Mouse (Mus musculus): ENCODE results near the gene Ilf2.

Ilf2 gene

DNA sequence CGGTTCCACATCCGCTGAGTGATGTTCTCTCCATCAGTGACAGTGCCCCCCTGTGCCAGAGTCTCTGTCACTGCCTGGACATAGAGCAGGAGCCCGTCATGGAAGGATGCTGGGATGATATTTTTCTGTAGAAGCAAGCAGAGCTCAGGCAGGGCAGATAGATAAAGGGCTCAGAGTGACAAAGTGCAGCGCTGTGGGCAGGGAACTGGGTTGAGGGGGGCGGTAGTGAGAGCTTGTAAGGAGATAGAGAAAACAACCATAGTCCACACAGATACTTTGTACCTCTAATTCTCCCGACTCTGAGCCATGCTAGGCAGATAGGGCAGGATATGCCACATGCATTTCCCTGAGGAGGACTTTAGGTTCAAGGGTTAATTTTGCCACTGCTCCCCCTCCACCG is 13.3 kb upstream of the Ilf2 start:
- DNase-seq (ENCODE audit: low read depth), result no peak

GRCm38 (mm10) chr3:90464552-90465080 is 11.3 kb upstream of the Ilf2 start:
- no peak for DNase-seq (ENCODE audit: low read depth)

DNA sequence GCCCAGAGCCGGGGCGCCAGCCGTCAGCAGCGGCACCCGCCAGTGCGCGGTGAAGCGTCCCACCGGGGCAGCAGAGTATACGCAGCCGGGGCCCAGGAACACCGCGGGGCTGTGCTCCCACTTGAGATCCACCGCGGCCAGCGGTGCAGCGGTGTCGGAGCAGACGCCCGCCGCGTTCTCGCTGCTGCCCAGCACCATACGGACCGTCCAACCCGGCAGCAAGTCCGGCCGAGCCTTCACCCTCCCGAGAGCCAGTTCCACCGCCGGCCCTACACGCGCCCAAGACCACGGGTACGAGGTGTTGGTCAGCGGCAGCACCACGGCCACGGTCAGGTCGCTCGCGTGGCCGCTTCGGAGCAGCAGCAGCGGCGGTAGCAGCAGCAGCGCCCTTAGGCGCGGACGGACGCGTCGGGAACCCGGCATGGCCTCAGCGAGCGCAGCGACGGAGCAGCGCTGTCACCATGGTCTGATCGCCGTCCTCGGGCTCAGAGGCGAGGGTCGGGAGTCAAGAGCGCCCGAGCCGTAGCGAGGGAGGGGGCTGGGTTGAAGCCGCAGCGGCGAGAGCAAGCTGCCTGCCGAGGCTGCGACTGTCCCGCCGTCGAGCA is 10.7 kb upstream of the Ilf2 start:
- DNase-seq (ENCODE audit: low read depth), result no peak

- DNase-seq (ENCODE audit: low read depth), result no peak
Observed at GRCm38 (mm10) chr3:90465686-90466310, 10.1 kb upstream of the Ilf2 start, which contains the start of gene Npr1. TSS of gene Npr1 (minus strand) at chr3:90465866.

DNA sequence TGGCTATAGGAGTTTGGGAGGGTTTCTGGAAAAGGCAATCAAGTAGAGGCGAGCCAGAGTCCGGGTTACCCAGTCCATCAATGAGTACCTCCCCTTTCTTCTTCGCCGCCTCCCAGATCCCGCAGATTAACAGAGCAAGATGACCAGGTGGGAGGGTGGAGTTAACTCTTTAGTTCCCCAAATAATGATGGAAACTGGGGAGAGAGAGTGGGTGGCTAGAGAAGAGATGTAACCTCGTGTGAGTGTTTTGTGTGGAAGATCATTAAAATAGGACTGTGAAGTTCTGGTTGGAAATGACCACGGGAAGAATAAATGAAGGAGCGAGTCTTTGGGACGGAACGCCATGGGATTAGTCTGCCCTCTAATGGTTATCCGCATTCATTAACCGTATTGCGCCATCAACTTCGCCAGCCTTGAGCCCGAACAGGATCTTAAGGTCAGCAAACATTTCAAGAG is 9.6 kb upstream of the Ilf2 start:
- peak; percentile 85 for DNase-seq (ENCODE audit: low read depth)

DNA sequence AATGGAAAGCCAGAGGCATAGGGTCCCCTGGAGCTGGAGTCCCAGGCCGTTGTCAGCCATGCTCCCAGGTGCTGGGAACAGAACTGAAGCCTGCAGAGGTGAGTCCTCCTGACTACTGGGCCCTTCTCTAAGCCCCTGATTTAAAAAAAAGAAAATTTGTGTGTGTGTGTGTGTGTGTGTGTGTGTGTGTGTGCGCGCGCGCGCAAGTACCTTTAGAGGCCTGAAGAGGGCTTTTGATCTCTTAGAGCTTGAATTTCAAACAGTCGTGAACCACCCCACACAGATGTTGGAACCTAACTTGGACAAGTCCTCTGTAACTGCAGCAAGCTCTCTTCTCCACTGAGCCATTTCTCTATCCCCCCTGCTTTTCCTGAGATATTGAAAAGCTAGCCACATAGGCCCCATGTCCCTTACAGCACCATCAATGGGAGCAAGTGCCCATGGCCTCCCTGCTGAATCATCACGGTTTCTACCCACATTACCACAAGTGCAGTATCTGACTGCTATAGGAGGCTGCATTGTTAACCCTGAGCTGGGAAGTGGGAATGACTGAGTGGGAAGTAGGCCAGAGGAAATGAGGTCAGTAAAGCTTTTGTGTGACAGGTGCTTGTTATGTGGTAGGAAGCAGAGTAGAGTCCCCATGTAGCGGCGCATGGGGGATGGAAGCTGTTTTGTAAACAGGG is 8.2 kb upstream of the Ilf2 start:
- peak; percentile 91 for DNase-seq (ENCODE audit: low read depth)

DNA sequence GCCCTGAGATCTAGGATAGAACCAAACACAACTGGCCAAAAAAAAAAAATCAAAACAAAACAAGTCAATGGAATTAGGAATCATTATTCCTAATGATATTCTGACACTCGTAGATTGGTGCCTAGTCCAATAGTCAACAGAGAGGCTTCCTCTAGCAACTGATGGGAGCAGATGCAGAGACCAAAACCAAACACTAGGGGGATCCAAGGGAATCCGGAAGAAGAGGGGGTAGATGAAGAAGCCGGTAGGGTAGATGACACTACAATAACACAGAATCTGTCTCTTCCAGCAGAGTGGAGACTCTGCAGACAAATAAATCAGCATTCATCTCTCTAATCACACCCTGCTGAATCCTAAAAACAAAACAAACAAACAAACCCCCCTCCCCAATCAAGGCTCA is 3.7 kb upstream of the Ilf2 start:
- DNase-seq (ENCODE audit: low read depth), result peak; percentile 82

DNA sequence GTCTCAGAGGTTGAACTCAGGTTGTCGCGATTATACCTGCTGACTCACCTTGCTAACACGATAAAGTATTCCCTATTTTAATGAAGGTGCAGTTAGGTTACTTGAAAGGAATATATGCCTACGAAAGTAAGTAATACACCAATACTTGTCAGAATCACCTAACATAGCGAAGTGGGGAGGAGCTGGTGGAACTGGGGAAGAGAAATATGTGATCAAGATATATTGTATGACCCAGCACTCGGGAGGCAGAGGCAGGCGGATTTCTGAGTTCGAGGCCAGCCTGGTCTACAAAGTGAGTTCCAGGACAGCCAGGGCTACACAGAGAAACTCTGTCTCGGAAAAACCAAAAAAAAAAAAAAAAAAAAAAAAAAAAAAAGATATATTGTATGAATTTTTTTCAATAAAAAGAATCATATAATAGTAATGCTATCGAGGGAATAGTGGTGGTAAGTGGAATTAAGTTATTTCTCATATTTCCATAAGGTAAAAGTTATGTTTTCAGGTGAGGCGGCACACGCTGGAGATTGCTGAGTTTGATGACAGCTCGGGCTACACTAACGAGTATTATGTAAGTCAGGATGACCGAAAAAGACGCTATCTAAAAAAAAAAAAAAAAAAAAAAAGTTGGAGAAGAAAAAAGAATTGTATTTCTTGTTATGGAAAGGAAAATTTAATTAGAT is 635 bp upstream of the Ilf2 start:
- peak; percentile 40 for DNase-seq (ENCODE audit: low read depth)

DNA sequence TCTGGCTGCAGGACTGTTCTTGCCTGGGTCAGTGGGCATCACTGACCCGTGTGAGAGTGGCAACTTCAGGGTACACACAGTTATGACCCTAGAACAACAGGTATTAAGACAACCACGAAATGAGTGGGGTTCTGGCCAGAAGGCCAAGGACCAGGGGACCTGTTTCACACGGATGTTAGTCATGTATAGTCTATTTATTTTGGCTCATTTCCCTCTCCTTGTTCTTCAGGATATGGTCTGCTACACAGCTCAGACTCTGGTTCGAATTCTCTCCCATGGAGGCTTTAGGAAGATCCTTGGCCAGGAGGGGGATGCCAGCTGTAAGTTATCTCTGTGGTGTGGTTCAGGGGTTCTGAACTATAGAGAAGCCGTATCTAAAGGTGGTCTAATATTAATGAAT is 11.1 kb downstream of the Ilf2 start:
- no peak for DNase-seq (ENCODE audit: low read depth)

DNA sequence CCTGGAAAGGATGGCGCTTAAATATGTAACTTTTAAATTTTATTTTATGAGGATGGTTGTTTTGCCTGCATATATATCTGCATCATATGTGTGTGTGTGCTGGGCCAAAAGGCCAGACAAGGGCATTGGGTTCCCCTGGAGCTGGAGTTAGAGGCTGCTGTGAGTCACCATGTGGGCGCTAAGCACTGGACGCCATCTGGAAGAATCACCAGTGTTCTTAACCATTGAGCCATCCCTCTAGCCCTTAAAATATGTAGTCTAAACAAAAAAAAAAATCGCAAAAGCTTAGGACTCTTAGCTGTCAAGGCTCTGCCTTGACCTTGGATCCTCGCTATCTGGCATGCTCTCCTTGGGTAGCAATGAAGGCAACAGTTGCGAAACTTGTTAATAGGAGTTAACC is 12.7 kb downstream of the Ilf2 start:
- peak; percentile 50 for DNase-seq (ENCODE audit: low read depth)

DNA sequence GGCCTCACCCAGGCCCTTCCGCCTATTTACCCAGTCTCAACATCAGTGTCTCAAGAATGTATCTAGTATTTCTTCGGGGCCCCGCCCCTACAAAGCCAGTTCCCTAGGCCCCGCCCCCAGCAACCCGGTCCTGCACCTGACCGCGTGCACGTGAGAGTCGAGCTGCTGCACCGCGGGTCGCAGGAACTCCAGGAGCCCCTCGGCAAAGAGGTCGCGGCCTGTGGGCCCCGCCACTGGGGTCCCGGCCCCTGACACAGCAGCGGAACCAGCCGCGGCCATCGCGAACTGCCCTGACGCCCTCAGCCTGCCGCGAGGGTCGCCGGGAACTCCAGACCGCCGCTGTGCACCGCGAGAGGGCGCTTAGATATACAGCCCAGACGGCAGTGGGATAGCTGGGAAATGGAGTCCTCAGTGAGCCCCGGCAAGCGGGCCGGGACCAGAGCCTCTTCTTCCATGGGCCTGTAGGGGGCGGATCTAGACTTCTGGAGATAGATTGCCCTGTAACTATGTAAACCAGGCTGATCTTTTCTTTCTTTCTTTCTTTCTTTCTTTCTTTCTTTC is 14.8 kb downstream of the Ilf2 start, which contains the start of gene Snapin:
Gene Snapin (minus strand): TSS at position 338 of the 561 bp plus-strand sequence.
- peak; percentile 97 for DNase-seq (ENCODE audit: low read depth)

- peak; percentile 81 for DNase-seq (ENCODE audit: low read depth)
Observed at GRCm38 (mm10) chr3:90491350-90491749, 15.4 kb downstream of the Ilf2 start.

GRCm38 (mm10) chr3:90493831-90494540 is 18.1 kb downstream of the Ilf2 start:
- no peak for DNase-seq (ENCODE audit: low read depth)

DNA sequence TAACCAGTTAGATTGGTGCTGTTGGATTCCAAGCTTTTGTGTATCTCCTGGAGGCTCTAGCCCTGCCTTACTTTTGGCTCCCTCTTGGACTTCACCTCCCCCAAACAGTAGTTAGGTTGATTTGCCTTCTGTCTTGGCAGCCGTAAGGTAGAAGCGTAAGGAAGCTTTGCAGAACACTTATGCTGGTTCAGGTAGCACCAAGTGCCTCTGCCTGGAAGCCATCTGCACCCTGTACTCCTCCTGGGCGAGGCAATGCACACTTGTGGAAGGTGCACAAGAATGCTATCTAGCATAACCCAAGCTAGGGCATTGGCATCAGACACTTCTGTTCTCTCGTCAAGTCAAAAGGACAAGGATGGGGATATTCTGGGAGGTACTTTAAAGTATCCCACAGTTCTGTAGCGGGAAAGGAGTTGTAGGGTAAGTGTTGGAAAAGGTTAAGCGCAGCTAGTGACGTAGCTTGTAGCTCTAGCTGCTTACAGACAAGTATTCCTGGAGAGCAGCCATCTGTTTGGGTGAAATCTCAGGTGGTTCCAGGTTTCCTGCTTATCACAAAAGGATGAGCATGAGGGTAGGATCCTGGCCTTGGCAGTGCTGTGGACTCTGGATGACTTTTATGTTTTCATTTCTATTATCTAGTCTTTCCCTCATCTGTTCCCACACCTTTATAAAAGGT is 20.1 kb downstream of the Ilf2 start:
- no peak for DNase-seq (ENCODE audit: low read depth)

GRCm38 (mm10) chr3:90497597-90497996 is 21.7 kb downstream of the Ilf2 start:
- DNase-seq (ENCODE audit: low read depth), result no peak

GRCm38 (mm10) chr3:90503444-90503843 is 27.5 kb downstream of the Ilf2 start:
- DNase-seq (ENCODE audit: low read depth), result no peak

DNA sequence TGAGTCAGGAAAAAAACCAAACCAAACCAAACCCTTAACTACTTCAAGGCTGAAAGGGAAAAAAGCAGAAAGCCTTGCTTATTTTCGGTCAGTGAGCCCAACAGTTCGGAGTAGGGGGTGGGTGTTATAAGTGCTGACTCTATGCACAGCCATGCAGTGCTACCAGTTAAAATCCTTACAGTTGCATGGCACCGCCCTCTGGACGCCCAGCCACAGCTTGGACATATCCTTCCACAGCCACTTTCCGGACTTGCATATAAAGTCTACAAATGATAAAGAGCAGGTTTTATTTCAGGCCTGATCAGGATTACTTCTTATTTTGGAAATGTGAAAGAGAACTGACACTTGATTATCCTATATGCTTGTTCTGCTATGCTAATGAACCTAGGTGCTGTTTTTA is 29.3 kb downstream of the Ilf2 start:
- DNase-seq (ENCODE audit: low read depth), result no peak

GRCm38 (mm10) chr3:90506362-90506761 is 30.4 kb downstream of the Ilf2 start:
- DNase-seq (ENCODE audit: low read depth), result no peak

DNA sequence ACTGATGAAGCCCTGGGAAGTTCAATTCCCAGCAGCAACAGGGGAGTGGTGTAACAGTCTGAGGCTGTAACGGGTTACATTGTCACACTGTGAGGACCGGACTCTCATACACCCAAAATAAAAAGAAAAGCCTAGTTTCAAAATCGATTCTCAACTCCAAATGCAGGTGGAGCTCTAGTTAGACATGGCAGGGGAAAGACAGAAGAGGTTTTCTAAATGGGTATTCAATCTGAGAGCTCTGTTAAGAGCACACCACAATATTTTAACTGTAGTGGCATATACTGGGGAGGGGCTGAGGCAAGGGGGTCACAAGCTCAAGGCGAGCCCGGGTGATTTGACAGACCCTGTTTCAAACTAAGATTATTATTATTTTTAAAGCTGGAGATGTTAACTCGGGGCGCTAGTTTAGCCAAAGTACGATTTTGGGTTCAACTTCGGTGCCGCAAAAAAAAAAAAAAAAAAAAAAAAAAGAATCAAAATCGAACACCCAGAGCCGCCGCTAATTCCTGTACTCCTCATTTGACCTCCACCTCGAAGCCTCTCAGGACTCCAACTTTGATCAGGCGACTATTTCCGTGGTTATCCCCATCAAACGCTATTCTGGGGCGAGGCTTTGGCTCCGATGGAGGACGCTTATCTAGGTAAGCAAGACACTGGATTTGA is 32.5 kb downstream of the Ilf2 start:
- DNase-seq (ENCODE audit: low read depth), result no peak

Data from 416B (cell line).